Mouse (Mus musculus): ENCODE data around the gene Rfc4.

- TF ChIP-seq CTCF (IDR thresholded peaks at IDR 0.05; ENCODE audit: low read depth) (no peak), EP300 (IDR thresholded peaks at IDR 0.05; ENCODE audit: low read depth) (no peak)
Observed at GRCm38 (mm10) chr16:23157013-23157412, 29.5 kb upstream of the Rfc4 start.
